Mouse (Mus musculus) E14TG2a.4 (cell line): ENCODE measurements at regions not wholly inside any gene's neighbourhood (a gene's known extent, or its start where the extent isn't known, plus 50 kb on each side); places are given as distances from the start of the nearest gene placed in this dataset.

Source experiments
- CTCF ChIP-seq: conservative IDR thresholded peaks from 2 replicates; pipeline ENCODE4 v1.5.1; 2014; ENCODE audit warnings: low read length
- NANOG ChIP-seq: IDR thresholded peaks from 2 replicates; pipeline ENCODE4 v1.6.1; 2014; ENCODE audit warnings: borderline replicate concordance, low read length, mixed read lengths
- POU5F1 ChIP-seq: IDR thresholded peaks from 2 replicates; pipeline ENCODE4 v1.6.1; 2014; ENCODE audit warnings: low read length, borderline replicate concordance

- TF ChIP-seq POU5F1 (no peak), CTCF (no peak), NANOG (no peak)
These were observed 254.7 kb downstream of the Cxcl12 start for GRCm38 (mm10) chr6:117422846-117423573.
